Mouse (Mus musculus) monocyte, adult 5-6 weeks (primary cell): ENCODE measurements at regions not wholly inside any gene's neighbourhood (a gene's known extent, or its start where the extent isn't known, plus 50 kb on each side); places are given as distances from the start of the nearest gene placed in this dataset.
A peak's percentile ranks its signal among the peaks of the same experiment; 100 is the strongest.

Experiments used
- ATAC-seq: fragments of 153-309, 156-312 bp; replicated peaks from 2 replicates; pipeline ENCODE4 v1.8.0; 2017; ENCODE audit warnings: mild to moderate bottlenecking; ENCODE audit not compliant: low TSS enrichment, insufficient number of reproducible peaks, severe bottlenecking, poor library complexity, low FRiP score

GRCm38 (mm10) chr8:109012655-109013054, 481.2 kb upstream of the Pmfbp1 start:
- no peak for ATAC-seq

DNA sequence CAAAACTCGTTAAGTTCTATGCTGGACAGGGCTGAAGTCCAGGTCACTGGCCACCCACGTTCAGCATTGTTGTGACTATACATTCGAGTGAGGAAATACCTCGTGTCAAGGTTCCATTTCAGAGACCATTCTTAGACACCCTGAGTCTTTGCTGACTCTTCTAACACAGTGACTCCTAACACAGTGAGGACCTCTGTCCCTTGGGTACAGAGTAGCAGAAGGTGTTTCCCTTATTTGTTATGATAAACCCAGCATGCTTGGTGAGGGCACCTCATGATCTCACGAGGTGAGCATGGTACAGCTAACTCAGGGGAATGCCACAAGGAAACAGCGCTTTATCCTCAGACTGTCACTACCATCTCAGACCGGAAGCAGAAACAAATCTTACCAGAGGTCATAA, 480.2 kb upstream of the Pmfbp1 start:
- ATAC-seq = no peak

DNA sequence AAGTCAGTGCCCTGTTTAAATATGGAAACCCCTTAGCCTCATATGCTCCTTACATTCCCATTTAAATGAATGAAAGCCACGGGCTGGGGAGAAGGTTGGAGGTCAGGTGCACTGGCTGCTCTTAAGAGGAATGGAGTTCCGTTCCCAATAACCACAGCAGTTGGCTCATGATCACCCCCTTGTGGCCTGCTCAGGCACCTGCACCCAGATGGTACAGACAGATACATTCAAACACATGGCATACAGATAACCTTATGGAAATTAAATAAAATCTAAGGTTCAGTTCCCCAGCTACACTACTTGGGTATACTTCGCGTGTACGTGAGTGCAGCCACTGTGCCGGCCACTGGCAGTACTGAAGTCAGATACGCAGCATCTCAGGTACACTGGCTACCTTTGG, 479.1 kb upstream of the Pmfbp1 start:
- 0 out of 2 replicates have a peak, but pooled peaks have one; percentile 53 for ATAC-seq

DNA sequence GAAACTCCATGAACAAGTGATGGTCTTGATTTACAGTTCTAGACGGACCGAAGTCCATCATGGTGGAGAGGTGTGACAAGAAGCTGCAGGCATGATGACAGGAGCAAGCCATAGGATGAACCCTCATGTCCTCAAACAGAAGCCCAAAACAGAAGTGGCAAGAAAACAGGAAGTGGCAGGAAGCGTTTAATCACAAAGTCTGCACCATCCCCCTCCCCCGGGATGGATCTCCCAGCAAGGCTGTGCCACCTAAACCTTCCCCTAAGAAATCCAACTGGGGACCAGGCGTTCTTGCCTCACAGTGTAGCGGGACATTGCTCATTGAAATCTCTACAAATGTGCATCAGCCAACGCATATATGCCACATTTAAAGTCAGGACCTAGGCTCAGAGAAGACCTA, 474.3 kb upstream of the Pmfbp1 start:
- ATAC-seq = no peak

GRCm38 (mm10) chr8:109020102-109020501, 473.7 kb upstream of the Pmfbp1 start:
- ATAC-seq = no peak

DNA sequence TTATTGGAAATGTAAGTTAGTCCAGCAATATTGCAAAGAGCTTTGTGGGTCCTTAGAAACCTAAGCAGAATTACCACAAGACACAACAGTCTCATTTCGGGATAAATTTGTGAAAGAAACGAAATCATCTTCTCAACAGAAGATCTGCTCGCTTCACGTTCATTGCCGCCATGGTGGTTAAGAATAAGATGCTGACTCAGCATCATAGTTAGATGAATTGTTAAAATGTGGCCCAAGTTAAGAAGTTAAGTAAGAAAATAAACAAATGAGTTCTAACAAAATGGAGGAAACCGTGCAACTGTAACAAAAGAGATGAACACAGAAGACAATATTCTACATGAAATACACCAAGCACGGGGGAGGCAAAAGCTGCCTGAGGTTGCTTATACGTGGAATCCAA, 465.9 kb upstream of the Pmfbp1 start:
- no peak for ATAC-seq

DNA sequence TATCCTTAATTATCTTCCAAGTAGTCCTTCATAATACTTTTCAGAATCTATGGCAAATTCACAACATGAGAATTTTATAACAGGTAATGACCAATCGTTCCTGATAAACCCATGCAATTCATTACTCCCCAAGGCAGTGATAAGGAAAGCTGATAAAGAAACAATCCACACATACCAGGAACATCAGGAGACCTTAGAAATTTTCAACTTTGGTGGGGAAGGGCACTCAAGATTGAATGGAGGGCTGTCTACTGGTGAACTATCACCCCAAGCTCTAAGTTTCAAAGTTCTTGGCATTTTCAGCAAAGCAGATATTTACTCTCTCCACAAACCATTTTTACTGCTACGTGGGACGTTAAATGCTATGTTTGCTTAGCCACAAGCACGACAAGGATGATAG, 440.2 kb upstream of the Pmfbp1 start:
- no peak for ATAC-seq

- ATAC-seq = no peak
These were observed 434.7 kb upstream of the Pmfbp1 start for GRCm38 (mm10) chr8:109059152-109059551.

DNA sequence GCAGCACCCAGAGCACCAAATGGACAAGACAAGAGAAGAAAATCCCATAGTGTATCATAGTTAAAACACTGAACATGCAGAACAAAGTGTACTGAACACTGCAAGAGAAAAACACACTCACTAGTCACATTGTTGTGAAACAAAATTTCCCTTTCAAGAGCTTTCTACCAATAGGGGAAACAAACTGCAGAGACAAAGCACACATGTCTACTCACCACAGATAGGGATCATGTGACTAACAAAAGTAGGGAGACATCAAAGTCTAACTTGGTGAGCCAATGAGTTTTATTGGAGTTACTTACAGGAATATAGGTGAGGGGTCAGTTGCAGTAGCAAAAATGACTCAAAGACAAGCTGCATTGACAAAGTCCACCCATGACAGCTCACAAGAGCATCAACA, 431.5 kb upstream of the Pmfbp1 start:
- ATAC-seq = no peak

DNA sequence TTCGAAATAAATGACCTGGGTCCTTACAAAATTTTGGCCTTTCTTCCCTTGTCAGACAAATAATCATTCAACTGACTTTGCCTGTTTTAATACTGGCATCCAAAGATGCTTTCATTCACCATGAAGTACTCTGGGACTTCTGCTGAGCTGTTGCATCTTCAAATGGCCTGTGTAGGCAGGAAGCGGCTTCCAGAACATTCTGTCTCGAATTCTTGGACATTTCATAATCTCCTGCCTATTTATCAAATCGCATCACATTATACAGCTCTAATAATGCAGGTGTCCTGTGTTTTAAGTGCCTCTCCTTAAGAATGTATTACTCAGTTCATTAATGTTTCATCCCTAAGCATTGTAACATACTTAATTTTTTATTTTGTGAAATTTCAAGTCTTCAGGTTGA, 420.1 kb upstream of the Pmfbp1 start:
- ATAC-seq = no peak

GRCm38 (mm10) chr8:109075006-109075405, 418.8 kb upstream of the Pmfbp1 start:
- no peak for ATAC-seq

GRCm38 (mm10) chr8:109079223-109079622, 414.6 kb upstream of the Pmfbp1 start:
- ATAC-seq = no peak

DNA sequence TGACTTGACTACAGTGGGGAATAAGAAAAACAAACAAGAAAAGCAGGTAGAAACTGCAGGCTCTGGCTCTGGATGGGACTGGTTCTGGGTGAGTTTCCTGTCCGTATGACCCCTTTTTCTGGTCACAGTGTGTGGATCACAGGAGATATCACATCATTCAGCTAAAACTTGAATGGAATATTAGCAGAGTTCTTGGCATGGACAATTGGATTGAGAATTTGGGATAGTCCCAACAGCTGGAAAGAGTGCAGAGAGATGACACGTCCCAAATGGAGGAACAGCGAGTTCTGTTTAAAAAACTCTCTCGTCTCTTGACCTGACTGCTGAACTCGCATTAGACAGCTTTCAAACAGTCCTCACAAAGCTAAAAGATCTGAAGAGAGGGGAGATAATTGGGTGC, 412.5 kb upstream of the Pmfbp1 start:
- no peak for ATAC-seq

GRCm38 (mm10) chr8:109085134-109085533, 408.7 kb upstream of the Pmfbp1 start:
- no peak for ATAC-seq

GRCm38 (mm10) chr8:109087781-109088180, 406.0 kb upstream of the Pmfbp1 start:
- no peak for ATAC-seq

DNA sequence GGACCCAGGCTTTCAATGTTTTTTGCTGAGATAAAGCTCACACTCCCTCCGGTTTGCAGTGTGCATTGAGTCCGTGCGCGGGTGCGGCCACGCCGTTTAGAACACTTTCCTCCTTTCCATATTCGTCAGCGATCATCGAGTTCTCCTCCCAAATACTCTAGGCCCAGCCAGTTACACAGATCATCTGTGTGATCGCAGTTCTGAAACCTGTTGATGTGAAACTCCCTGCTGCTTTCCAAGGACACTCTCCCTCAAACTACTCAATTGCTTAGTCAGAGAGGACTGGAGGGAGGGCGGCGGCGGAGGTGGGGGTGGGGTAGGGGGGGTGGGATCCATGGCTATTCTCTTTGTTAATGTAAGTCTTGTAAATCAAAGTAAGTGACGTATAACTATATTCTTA, 394.2 kb upstream of the Pmfbp1 start:
- no peak for ATAC-seq

DNA sequence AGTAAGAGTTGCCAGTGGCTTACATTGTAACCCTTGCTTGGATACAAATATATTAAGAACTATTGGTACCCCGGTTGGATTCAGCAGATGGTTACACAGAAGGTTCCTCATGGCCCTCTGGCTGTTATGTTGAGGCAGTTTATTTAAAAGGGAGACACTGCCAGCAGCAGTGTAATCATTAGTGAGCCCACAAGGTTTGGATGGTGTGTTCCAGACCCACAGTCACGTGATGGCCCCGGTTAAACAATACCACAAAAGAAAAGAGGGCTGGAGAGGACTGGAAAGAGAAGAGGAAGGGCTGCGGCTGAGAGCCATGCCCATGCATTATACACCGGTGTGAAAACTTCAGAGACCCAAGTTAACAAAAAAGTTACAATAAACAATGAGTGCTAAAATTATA, 392.4 kb upstream of the Pmfbp1 start:
- ATAC-seq = no peak

DNA sequence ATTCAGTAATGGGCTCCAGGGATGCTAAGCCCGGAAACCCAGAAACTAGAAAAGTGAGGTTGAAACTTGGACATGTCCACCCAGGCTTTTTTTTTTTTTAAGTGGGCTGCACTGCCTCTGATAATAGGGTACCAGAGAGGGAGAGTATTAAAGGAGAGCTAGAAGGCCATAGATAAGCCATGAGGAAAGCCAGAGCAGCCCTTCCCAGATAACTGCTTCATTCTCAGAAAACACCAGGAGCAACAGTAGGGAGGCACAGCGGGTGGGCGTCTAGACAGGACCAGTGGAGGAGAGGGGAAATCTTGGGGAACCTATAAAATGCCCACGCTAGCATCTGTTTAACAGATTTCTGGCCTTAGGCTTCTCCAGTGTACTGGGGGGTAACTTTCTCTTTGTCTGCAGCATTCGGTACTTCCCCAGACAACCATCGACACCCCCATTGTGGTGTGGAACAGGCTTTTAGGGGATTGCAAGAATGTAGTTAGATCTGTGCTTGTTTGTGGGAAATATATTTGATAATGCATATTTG, 389.0 kb upstream of the Pmfbp1 start:
- no peak for ATAC-seq

- ATAC-seq = no peak
These were observed 388.1 kb upstream of the Pmfbp1 start for GRCm38 (mm10) chr8:109105693-109106092.

GRCm38 (mm10) chr8:109106971-109107370, 386.9 kb upstream of the Pmfbp1 start:
- ATAC-seq = no peak

DNA sequence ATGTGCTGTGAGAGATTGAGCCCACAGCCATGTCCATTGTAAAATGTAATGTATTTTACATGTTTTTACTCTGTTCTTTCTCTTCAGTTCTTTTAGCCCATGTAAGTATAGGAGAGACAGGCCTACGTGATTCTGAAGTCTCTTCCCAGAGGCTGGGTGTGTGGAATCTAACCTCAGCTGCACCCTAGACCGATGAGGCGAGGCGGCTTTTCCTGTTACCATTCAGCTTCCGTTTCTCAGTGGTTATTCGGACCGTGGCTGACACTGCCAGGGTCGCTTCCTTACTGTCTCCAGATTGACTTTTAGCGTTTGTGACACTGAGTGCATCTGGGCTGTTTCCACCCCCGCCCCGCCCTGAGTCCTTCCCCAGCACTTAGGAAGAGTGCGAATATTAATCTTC, 386.1 kb upstream of the Pmfbp1 start:
- no peak for ATAC-seq
